Mouse (Mus musculus): ENCODE results near the gene Pabpc4. TPM values are rescaled to one million over a fixed set of nuclear protein-coding genes. Genes with fewer than 3 reads are reported as not detected.

Gene Pabpc4
- polyA plus RNA-seq (2014; fragmentation: Nextera tagmentation; extraction: Ambion mirVana), result 35.6 and 36.3 TPM in 2 replicates

- DNase-seq (ENCODE audit: low spot score), result no peak
- Histone ChIP-seq H3K27ac (ENCODE audit: low read depth, low read length) (no peak within 1 kb of the TSS), H3K4me3 (ENCODE audit: low read depth, low read length) (no peak within 1 kb of the TSS), H3K9ac (ENCODE audit: low read length) (no peak within 1 kb of the TSS), H3K4me1 (ENCODE audit: control insufficient read depth, insufficient read depth, low read length) (no peaks in the 10 kb centered on the region), H3K27me3 (replicated peaks; ENCODE audit: control insufficient read depth, insufficient read depth, low read length) (no peaks in the 10 kb centered on the region), H3K9me3 (replicated peaks; ENCODE audit: control insufficient read depth, low read length) (no peaks in the 10 kb centered on the region), H3K4me2 (ENCODE audit: low read length) (no peak within 1 kb of the TSS), H3K36me3 (ENCODE audit: control insufficient read depth, insufficient read depth, low read length) (no peaks in the 10 kb centered on the region)
- 80% methylated on average over 5 of the region's 5 CpGs for WGBS
- ATAC-seq, result no peak
These were observed at the start of gene Pabpc4 for GRCm38 (mm10) chr4:123261721-123262401. Gene Pabpc4, plus strand, starts transcription at chr4:123262351.

- Histone ChIP-seq H3K4me3 (ENCODE audit: low read depth, low read length) (no peak overlapping the region), H3K36me3 (ENCODE audit: control insufficient read depth, insufficient read depth, low read length) (no peaks in the 10 kb centered on the region), H3K4me1 (ENCODE audit: control insufficient read depth, insufficient read depth, low read length) (no peaks in the 10 kb centered on the region), H3K27ac (ENCODE audit: low read depth, low read length) (no peak overlapping the region), H3K9ac (ENCODE audit: low read length) (no peak overlapping the region), H3K4me2 (ENCODE audit: low read length) (no peak overlapping the region), H3K9me3 (replicated peaks; ENCODE audit: control insufficient read depth, low read length) (no peaks in the 10 kb centered on the region), H3K27me3 (replicated peaks; ENCODE audit: control insufficient read depth, insufficient read depth, low read length) (no peaks in the 10 kb centered on the region)
- WGBS, result 94% methylated on average over 9 of the region's 9 CpGs
- DNase-seq (ENCODE audit: low spot score) (no peak), ATAC-seq (no peak)
These were observed 48.2 kb upstream of the Pabpc4 start for GRCm38 (mm10) chr4:123213975-123214374.

- Histone ChIP-seq H3K4me3 (ENCODE audit: low read depth, low read length) (no peak overlapping the region), H3K27ac (ENCODE audit: low read depth, low read length) (0 out of 2 replicates have a peak overlapping the region, but pooled peaks have one; percentile 60), H3K9me3 (replicated peaks; ENCODE audit: control insufficient read depth, low read length) (no peaks in the 10 kb centered on the region), H3K27me3 (replicated peaks; ENCODE audit: control insufficient read depth, insufficient read depth, low read length) (no peaks in the 10 kb centered on the region), H3K9ac (ENCODE audit: low read length) (no peak overlapping the region), H3K4me1 (ENCODE audit: control insufficient read depth, insufficient read depth, low read length) (no peaks in the 10 kb centered on the region), H3K36me3 (ENCODE audit: control insufficient read depth, insufficient read depth, low read length) (no peaks in the 10 kb centered on the region), H3K4me2 (ENCODE audit: low read length) (no peak overlapping the region)
- WGBS, result 74% methylated on average over 1 of the region's 1 CpGs
- DNase-seq (ENCODE audit: low spot score), result peak; percentile 55
- ATAC-seq, result peak; percentile 63; the same call in 1 of the 2 replicates
These were observed 46.8 kb upstream of the Pabpc4 start for GRCm38 (mm10) chr4:123215367-123215766.

GRCm38 (mm10) chr4:123216782-123217181 is 45.4 kb upstream of the Pabpc4 start:
- DNase-seq (ENCODE audit: low spot score) (peak; percentile 45), ATAC-seq (no peak)
- H3K4me2 ChIP-seq (ENCODE audit: low read length), result no peak overlapping the region
- no peaks in the 10 kb centered on the region for H3K27me3 ChIP-seq (replicated peaks; ENCODE audit: control insufficient read depth, insufficient read depth, low read length)
- H3K4me1 ChIP-seq (ENCODE audit: control insufficient read depth, insufficient read depth, low read length), result no peaks in the 10 kb centered on the region
- H3K27ac ChIP-seq (ENCODE audit: low read depth, low read length), result no peak overlapping the region
- no peak overlapping the region for H3K9ac ChIP-seq (ENCODE audit: low read length)
- H3K36me3 ChIP-seq (ENCODE audit: control insufficient read depth, insufficient read depth, low read length), result no peaks in the 10 kb centered on the region
- 8% methylated on average over 1 of the region's 1 CpGs for WGBS
- no peak overlapping the region for H3K4me3 ChIP-seq (ENCODE audit: low read depth, low read length)
- H3K9me3 ChIP-seq (replicated peaks; ENCODE audit: control insufficient read depth, low read length), result no peaks in the 10 kb centered on the region

- Histone ChIP-seq H3K27ac (ENCODE audit: low read depth, low read length) (no peak overlapping the region), H3K27me3 (replicated peaks; ENCODE audit: control insufficient read depth, insufficient read depth, low read length) (no peaks in the 10 kb centered on the region), H3K9me3 (replicated peaks; ENCODE audit: control insufficient read depth, low read length) (no peaks in the 10 kb centered on the region), H3K9ac (ENCODE audit: low read length) (no peak overlapping the region), H3K4me1 (ENCODE audit: control insufficient read depth, insufficient read depth, low read length) (no peaks in the 10 kb centered on the region), H3K36me3 (ENCODE audit: control insufficient read depth, insufficient read depth, low read length) (no peaks in the 10 kb centered on the region), H3K4me2 (ENCODE audit: low read length) (no peak overlapping the region), H3K4me3 (ENCODE audit: low read depth, low read length) (no peak overlapping the region)
- ATAC-seq (peak; percentile 76), DNase-seq (ENCODE audit: low spot score) (peak; percentile 84)
- 76% methylated on average over 15 of the region's 15 CpGs for whole genome bisulfite sequencing
These were observed 42.3 kb upstream of the Pabpc4 start for GRCm38 (mm10) chr4:123219720-123220357.

GRCm38 (mm10) chr4:123220637-123221036 is 41.5 kb upstream of the Pabpc4 start:
- Histone ChIP-seq H3K27me3 (replicated peaks; ENCODE audit: control insufficient read depth, insufficient read depth, low read length) (no peaks in the 10 kb centered on the region), H3K9me3 (replicated peaks; ENCODE audit: control insufficient read depth, low read length) (no peaks in the 10 kb centered on the region), H3K4me3 (ENCODE audit: low read depth, low read length) (no peak overlapping the region), H3K9ac (ENCODE audit: low read length) (no peak overlapping the region), H3K4me2 (ENCODE audit: low read length) (no peak overlapping the region), H3K4me1 (ENCODE audit: control insufficient read depth, insufficient read depth, low read length) (no peaks in the 10 kb centered on the region), H3K36me3 (ENCODE audit: control insufficient read depth, insufficient read depth, low read length) (no peaks in the 10 kb centered on the region), H3K27ac (ENCODE audit: low read depth, low read length) (no peak overlapping the region)
- 89% methylated on average over 4 of the region's 4 CpGs for whole genome bisulfite sequencing
- DNase-seq (ENCODE audit: low spot score), result no peak
- ATAC-seq, result no peak

GRCm38 (mm10) chr4:123223309-123223708 is 38.8 kb upstream of the Pabpc4 start:
- H3K36me3 ChIP-seq (ENCODE audit: control insufficient read depth, insufficient read depth, low read length), result no peaks in the 10 kb centered on the region
- H3K4me2 ChIP-seq (ENCODE audit: low read length), result no peak overlapping the region
- H3K27ac ChIP-seq (ENCODE audit: low read depth, low read length), result no peak overlapping the region
- DNase-seq (ENCODE audit: low spot score) (no peak), ATAC-seq (no peak)
- no peaks in the 10 kb centered on the region for H3K27me3 ChIP-seq (replicated peaks; ENCODE audit: control insufficient read depth, insufficient read depth, low read length)
- WGBS, result 41% methylated on average over 3 of the region's 3 CpGs
- H3K4me1 ChIP-seq (ENCODE audit: control insufficient read depth, insufficient read depth, low read length), result no peaks in the 10 kb centered on the region
- no peak overlapping the region for H3K9ac ChIP-seq (ENCODE audit: low read length)
- no peaks in the 10 kb centered on the region for H3K9me3 ChIP-seq (replicated peaks; ENCODE audit: control insufficient read depth, low read length)
- no peak overlapping the region for H3K4me3 ChIP-seq (ENCODE audit: low read depth, low read length)

- Histone ChIP-seq H3K4me1 (ENCODE audit: control insufficient read depth, insufficient read depth, low read length) (no peaks in the 10 kb centered on the region), H3K4me2 (ENCODE audit: low read length) (no peak overlapping the region), H3K36me3 (ENCODE audit: control insufficient read depth, insufficient read depth, low read length) (no peaks in the 10 kb centered on the region), H3K9ac (ENCODE audit: low read length) (no peak overlapping the region), H3K27ac (ENCODE audit: low read depth, low read length) (no peak overlapping the region), H3K9me3 (replicated peaks; ENCODE audit: control insufficient read depth, low read length) (no peaks in the 10 kb centered on the region), H3K27me3 (replicated peaks; ENCODE audit: control insufficient read depth, insufficient read depth, low read length) (no peaks in the 10 kb centered on the region), H3K4me3 (ENCODE audit: low read depth, low read length) (no peak overlapping the region)
- 84% methylated on average over 10 of the region's 10 CpGs for WGBS
- ATAC-seq (no peak), DNase-seq (ENCODE audit: low spot score) (no peak)
These were observed 36.3 kb upstream of the Pabpc4 start for GRCm38 (mm10) chr4:123225718-123226403.

GRCm38 (mm10) chr4:123227707-123228106 is 34.4 kb upstream of the Pabpc4 start:
- DNase-seq (ENCODE audit: low spot score), result no peak
- WGBS, result 40% methylated on average over 4 of the region's 4 CpGs
- no peak overlapping the region for H3K9ac ChIP-seq (ENCODE audit: low read length)
- H3K4me2 ChIP-seq (ENCODE audit: low read length), result no peak overlapping the region
- no peaks in the 10 kb centered on the region for H3K4me1 ChIP-seq (ENCODE audit: control insufficient read depth, insufficient read depth, low read length)
- H3K27me3 ChIP-seq (replicated peaks; ENCODE audit: control insufficient read depth, insufficient read depth, low read length), result no peaks in the 10 kb centered on the region; the same call in 1 of the 2 replicates
- H3K27ac ChIP-seq (ENCODE audit: low read depth, low read length), result 0 out of 2 replicates have a peak overlapping the region, but pooled peaks have one; percentile 21
- H3K4me3 ChIP-seq (ENCODE audit: low read depth, low read length), result no peak overlapping the region
- no peaks in the 10 kb centered on the region for H3K36me3 ChIP-seq (ENCODE audit: control insufficient read depth, insufficient read depth, low read length)
- no peak for ATAC-seq
- H3K9me3 ChIP-seq (replicated peaks; ENCODE audit: control insufficient read depth, low read length), result no peaks in the 10 kb centered on the region
